Mouse (Mus musculus) limb, embryonic 11.5 days (tissue): Measurements from ENCODE around the gene Nhlrc2. TPM values are rescaled to one million over a fixed set of nuclear protein-coding genes. Genes with fewer than 3 reads are reported as not detected.

Experiments used
- ATAC-seq: fragments of 200-750 bp; cut with Nextera tagmentation; 2 replicates; pipeline ENCODE4 v1.8.0; 2017; ENCODE audit warnings: low read depth; ENCODE audit not compliant: insufficient number of reproducible peaks, low FRiP score, low TSS enrichment
- DNase-seq: peaks from one replicate; pipeline ENCODE4 v3.0.0-alpha.2; 2015; ENCODE audit warnings: low spot score
- H3K27ac ChIP-seq: fragments of 300-500 bp; sonication (generic); replicated peaks from 2 replicates; pipeline ENCODE4 v1.5.1; 2014; ENCODE audit warnings: low read depth, mild to moderate bottlenecking, low read length
- H3K27me3 ChIP-seq: fragments of 300-500 bp; sonication (generic); 2 replicates; pipeline ENCODE4 v1.6.1; 2014; ENCODE audit warnings: mild to moderate bottlenecking, low read length, mixed read lengths; ENCODE audit not compliant: control insufficient read depth, insufficient read depth
- H3K36me3 ChIP-seq: fragments of 300-500 bp; sonication (generic); 2 replicates; pipeline ENCODE4 v1.6.1; 2014; ENCODE audit warnings: mild to moderate bottlenecking, low read length, moderate library complexity, mixed read lengths; ENCODE audit not compliant: control insufficient read depth, insufficient read depth
- H3K4me1 ChIP-seq: fragments of 300-500 bp; sonication (generic); 2 replicates; pipeline ENCODE4 v1.6.1; 2014; ENCODE audit warnings: low read length, mixed read lengths; ENCODE audit not compliant: control insufficient read depth, insufficient read depth
- H3K4me2 ChIP-seq: fragments of 300-500 bp; sonication (generic); 2 replicates; pipeline ENCODE4 v1.6.1; 2014; ENCODE audit warnings: low read depth, mild to moderate bottlenecking, moderate library complexity; ENCODE audit not compliant: severe bottlenecking
- H3K4me3 ChIP-seq: fragments of 300-500 bp; sonication (generic); 2 replicates; pipeline ENCODE4 v1.5.1; 2014; ENCODE audit warnings: low read depth, low read length
- H3K9ac ChIP-seq: fragments of 300-500 bp; sonication (generic); 2 replicates; pipeline ENCODE4 v1.6.1; 2014; ENCODE audit warnings: mild to moderate bottlenecking, low read length
- H3K9me3 ChIP-seq: fragments of 300-500 bp; sonication (generic); 2 replicates; pipeline ENCODE4 v1.6.1; 2016; ENCODE audit warnings: low read length; ENCODE audit not compliant: control insufficient read depth
- WGBS: fragments of 180-500 bp; shearing (Covaris S2); extraction: QIAGEN DNeasy Blood & Tissue Kit; methylation state at CpG from one replicate; pipeline ENCODE4 v1.1.7; 2014; 5-methylcytosine and 5-hydroxymethylcytosine counted together
- polyA plus RNA-seq: library from polyadenylated mRNA; unstranded; fragments of >200 nt; fragmentation: Nextera tagmentation; extraction: Ambion mirVana; gene quantifications from 2 replicates; pipeline ENCODE4 v1.2.1, GENCODE M21; 2014

Gene Nhlrc2
- polyA plus RNA-seq, 1 experiment from 2014 or later: 16.3 TPM

- Histone ChIP-seq H3K4me2 (no peak overlapping the region), H3K27ac (no peak overlapping the region), H3K27me3 (no peaks in the 10 kb centered on the region), H3K9ac (no peak overlapping the region), H3K36me3 (peaks cover 3% of the 10 kb centered on the region; the same call in 1 of the 2 replicates), H3K4me3 (no peak overlapping the region), H3K4me1 (no peaks in the 10 kb centered on the region), H3K9me3 (no peaks in the 10 kb centered on the region)
- ATAC-seq (no peak), DNase-seq (no peak)
- WGBS: 94% methylated on average over 14 of the region's 14 CpGs
These were observed 14.6 kb upstream of the Nhlrc2 start for GRCm38 (mm10) chr19:56533291-56534071.

- Histone ChIP-seq H3K9me3 (no peaks in the 10 kb centered on the region), H3K27me3 (no peaks in the 10 kb centered on the region), H3K27ac (no peak overlapping the region), H3K9ac (no peak overlapping the region), H3K4me1 (no peaks in the 10 kb centered on the region), H3K4me3 (no peak overlapping the region), H3K36me3 (peaks cover 5% of the 10 kb centered on the region), H3K4me2 (no peak overlapping the region)
- WGBS: 92% methylated on average over 3 of the region's 3 CpGs
- ATAC-seq: no peak
- no peak for DNase-seq
These were observed 13.7 kb upstream of the Nhlrc2 start for GRCm38 (mm10) chr19:56534337-56534736.

GRCm38 (mm10) chr19:56535064-56535463 is 13.0 kb upstream of the Nhlrc2 start:
- no peak for ATAC-seq
- H3K36me3 ChIP-seq: peaks cover 5% of the 10 kb centered on the region
- H3K27me3 ChIP-seq: no peaks in the 10 kb centered on the region
- no peak overlapping the region for H3K27ac ChIP-seq
- no peak overlapping the region for H3K4me2 ChIP-seq
- no peak for DNase-seq
- no peaks in the 10 kb centered on the region for H3K9me3 ChIP-seq
- H3K4me1 ChIP-seq: no peaks in the 10 kb centered on the region
- no peak overlapping the region for H3K4me3 ChIP-seq
- H3K9ac ChIP-seq: no peak overlapping the region
- WGBS: 86% methylated on average over 9 of the region's 9 CpGs

GRCm38 (mm10) chr19:56535765-56536164 is 12.3 kb upstream of the Nhlrc2 start:
- no peak overlapping the region for H3K9ac ChIP-seq
- no peaks in the 10 kb centered on the region for H3K9me3 ChIP-seq
- ATAC-seq: no peak
- H3K36me3 ChIP-seq: peaks cover 5% of the 10 kb centered on the region
- H3K4me1 ChIP-seq: no peaks in the 10 kb centered on the region
- H3K4me3 ChIP-seq: no peak overlapping the region
- no peak overlapping the region for H3K4me2 ChIP-seq
- DNase-seq: no peak
- H3K27ac ChIP-seq: no peak overlapping the region
- no peaks in the 10 kb centered on the region for H3K27me3 ChIP-seq
- 92% methylated on average over 9 of the region's 9 CpGs for WGBS

GRCm38 (mm10) chr19:56543320-56543719 is 4.7 kb upstream of the Nhlrc2 start:
- DNase-seq (no peak), ATAC-seq (no peak)
- WGBS: 96% methylated on average over 12 of the region's 12 CpGs
- H3K4me3 ChIP-seq: no peak overlapping the region
- peaks cover 5% of the 10 kb centered on the region; the same call in 1 of the 2 replicates for H3K4me1 ChIP-seq
- no peak overlapping the region for H3K4me2 ChIP-seq
- H3K36me3 ChIP-seq: peaks cover 8% of the 10 kb centered on the region
- H3K9me3 ChIP-seq: no peaks in the 10 kb centered on the region
- H3K9ac ChIP-seq: no peak overlapping the region
- H3K27me3 ChIP-seq: no peaks in the 10 kb centered on the region
- H3K27ac ChIP-seq: no peak overlapping the region

- Histone ChIP-seq H3K4me3 (no peak overlapping the region), H3K9ac (no peak overlapping the region), H3K4me2 (no peak overlapping the region), H3K36me3 (peaks cover 5% of the 10 kb centered on the region; the same call in 1 of the 2 replicates), H3K27ac (no peak overlapping the region), H3K27me3 (no peaks in the 10 kb centered on the region), H3K9me3 (no peaks in the 10 kb centered on the region), H3K4me1 (peaks cover 7% of the 10 kb centered on the region; the same call in 1 of the 2 replicates)
- ATAC-seq (no peak), DNase-seq (no peak)
- WGBS: 91% methylated on average over 13 of the region's 13 CpGs
These were observed 3.2 kb upstream of the Nhlrc2 start for GRCm38 (mm10) chr19:56544681-56545388.

GRCm38 (mm10) chr19:56546031-56546430 is 2.0 kb upstream of the Nhlrc2 start:
- no peak overlapping the region for H3K4me3 ChIP-seq
- H3K4me2 ChIP-seq: no peak overlapping the region
- no peak overlapping the region for H3K27ac ChIP-seq
- no peak overlapping the region for H3K9ac ChIP-seq
- no peaks in the 10 kb centered on the region for H3K27me3 ChIP-seq
- peaks cover 5% of the 10 kb centered on the region; the same call in 1 of the 2 replicates for H3K36me3 ChIP-seq
- no peak for ATAC-seq
- DNase-seq: no peak
- peaks cover 7% of the 10 kb centered on the region; the same call in 1 of the 2 replicates for H3K4me1 ChIP-seq
- H3K9me3 ChIP-seq: no peaks in the 10 kb centered on the region

GRCm38 (mm10) chr19:56547456-56548229 is 418 bp upstream of the Nhlrc2 start, which contains the start of gene Dclre1a:
TSS of gene Dclre1a (minus strand) at chr19:56548222.
- Histone ChIP-seq H3K4me3 (peak within 1 kb of the TSS; percentile 95), H3K4me2 (peak within 1 kb of the TSS; percentile 76), H3K27ac (peak within 1 kb of the TSS; percentile 93), H3K9me3 (no peaks in the 10 kb centered on the region), H3K36me3 (peaks cover 8% of the 10 kb centered on the region; the same call in 1 of the 2 replicates), H3K9ac (peak within 1 kb of the TSS; percentile 98), H3K4me1 (peaks cover 7% of the 10 kb centered on the region; the same call in 1 of the 2 replicates), H3K27me3 (no peaks in the 10 kb centered on the region)
- peak; percentile 69 for ATAC-seq
- peak; percentile 80 for DNase-seq
- 9% methylated on average over 20 of the region's 20 CpGs for WGBS
